Mouse (Mus musculus) hindbrain, embryonic 13.5 days (tissue): ENCODE measurements around the gene Prm3. TPM values are rescaled to one million over a fixed set of nuclear protein-coding genes. Genes with fewer than 3 reads are reported as not detected.
"Not testable (repeated sequence)": the region's sequence is repeated elsewhere in the genome, so short reads cannot be mapped to it uniquely, and the experiment has no call there.

ENCODE experiments used
- ATAC-seq: fragments of 200-750 bp; cut with Nextera tagmentation; 2 replicates; pipeline ENCODE4 v1.8.0; 2017; ENCODE audit warnings: moderate TSS enrichment; ENCODE audit not compliant: low FRiP score
- H3K27ac ChIP-seq: fragments of 300-500 bp; sonication (generic); 2 replicates; pipeline ENCODE4 v1.5.1; 2015; ENCODE audit warnings: inconsistent platforms, mild to moderate bottlenecking, moderate library complexity
- H3K27me3 ChIP-seq: fragments of 300-500 bp; sonication (generic); 2 replicates; pipeline ENCODE4 v1.6.1; 2015; ENCODE audit warnings: mild to moderate bottlenecking, inconsistent platforms
- H3K36me3 ChIP-seq: fragments of 300-500 bp; sonication (generic); 2 replicates; pipeline ENCODE4 v1.6.1; 2015; ENCODE audit warnings: mild to moderate bottlenecking, inconsistent platforms
- H3K4me1 ChIP-seq: fragments of 300-500 bp; sonication (generic); replicated peaks from 2 replicates; pipeline ENCODE4 v1.6.1; 2015; ENCODE audit warnings: inconsistent platforms
- H3K4me2 ChIP-seq: fragments of 300-500 bp; sonication (generic); 2 replicates; pipeline ENCODE4 v1.6.1; 2015; ENCODE audit warnings: inconsistent platforms, mild to moderate bottlenecking, moderate library complexity
- H3K4me3 ChIP-seq: fragments of 300-500 bp; sonication (generic); 2 replicates; pipeline ENCODE4 v1.5.1; 2015; ENCODE audit warnings: mild to moderate bottlenecking, inconsistent platforms
- H3K9ac ChIP-seq: fragments of 300-500 bp; sonication (generic); 2 replicates; pipeline ENCODE4 v1.6.1; 2015; ENCODE audit warnings: mild to moderate bottlenecking, inconsistent platforms
- H3K9me3 ChIP-seq: fragments of 300-500 bp; sonication (generic); 2 replicates; pipeline ENCODE4 v1.6.1; 2016; ENCODE audit warnings: inconsistent platforms
- WGBS: fragments of 180-500 bp; shearing (Covaris S2); methylation state at CpG from one replicate; pipeline ENCODE4 v1.1.7; 2015; 5-methylcytosine and 5-hydroxymethylcytosine counted together
- polyA plus RNA-seq: library from polyadenylated mRNA; unstranded; fragments of >200 nt; fragmentation: Nextera tagmentation; extraction: Ambion mirVana; gene quantifications from 2 replicates; pipeline ENCODE4 v1.2.1, GENCODE M21; 2015

Prm3 gene
- polyA plus RNA-seq, 1 experiment from 2014 or later: not detected

GRCm38 (mm10) chr16:10824536-10824935 is 33.8 kb upstream of the Prm3 start:
- Histone ChIP-seq H3K4me3 (no peak overlapping the region), H3K4me1 (no peaks in the 10 kb centered on the region), H3K9me3 (no peaks in the 10 kb centered on the region), H3K9ac (no peak overlapping the region), H3K27me3 (no peaks in the 10 kb centered on the region), H3K27ac (no peak overlapping the region), H3K4me2 (no peak overlapping the region), H3K36me3 (no peaks in the 10 kb centered on the region)
- no peak for ATAC-seq
- WGBS: 86% methylated on average over 1 of the region's 1 CpGs

- no peak overlapping the region for H3K27ac ChIP-seq
- H3K27me3 ChIP-seq: no peaks in the 10 kb centered on the region
- no peak overlapping the region for H3K9ac ChIP-seq
- 69% methylated on average over 4 of the region's 4 CpGs for WGBS
- H3K4me3 ChIP-seq: no peak overlapping the region
- no peaks in the 10 kb centered on the region for H3K4me1 ChIP-seq
- H3K36me3 ChIP-seq: no peaks in the 10 kb centered on the region
- H3K4me2 ChIP-seq: no peak overlapping the region
- ATAC-seq: no peak
- H3K9me3 ChIP-seq: no peaks in the 10 kb centered on the region
Measured at GRCm38 (mm10) chr16:10821387-10821786, 30.7 kb upstream of the Prm3 start.

DNA sequence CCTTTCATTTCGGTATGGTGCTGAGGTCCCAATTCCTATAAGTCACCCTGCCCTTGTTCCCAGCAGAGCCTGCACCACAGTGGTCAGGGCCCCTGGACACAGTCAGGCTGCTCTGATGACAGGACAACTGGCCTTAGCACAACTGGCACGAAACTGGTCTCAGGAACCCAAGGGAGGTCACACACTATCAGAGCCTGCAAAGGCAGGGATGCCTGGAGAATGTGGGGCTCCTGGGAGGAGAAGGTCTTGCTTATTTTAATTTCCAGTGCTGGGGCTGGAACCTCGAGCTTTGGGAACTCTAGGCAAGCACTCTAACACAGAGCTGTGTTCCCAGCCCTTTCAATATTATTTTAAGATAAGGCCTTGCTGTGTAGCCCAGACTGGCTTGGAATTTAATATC is 29.3 kb upstream of the Prm3 start:
- H3K27ac ChIP-seq: no peak overlapping the region
- H3K4me3 ChIP-seq: no peak overlapping the region
- no peaks in the 10 kb centered on the region for H3K9me3 ChIP-seq
- 71% methylated on average over 3 of the region's 3 CpGs for WGBS
- no peaks in the 10 kb centered on the region for H3K36me3 ChIP-seq
- H3K9ac ChIP-seq: no peak overlapping the region
- H3K4me2 ChIP-seq: no peak overlapping the region
- ATAC-seq: no peak
- H3K27me3 ChIP-seq: no peaks in the 10 kb centered on the region
- no peaks in the 10 kb centered on the region for H3K4me1 ChIP-seq

- WGBS: 70% methylated on average over 4 of the region's 4 CpGs
- Histone ChIP-seq H3K36me3 (no peaks in the 10 kb centered on the region), H3K4me3 (no peak overlapping the region), H3K27ac (no peak overlapping the region), H3K9ac (no peak overlapping the region), H3K9me3 (no peaks in the 10 kb centered on the region), H3K27me3 (no peaks in the 10 kb centered on the region), H3K4me2 (no peak overlapping the region), H3K4me1 (no peaks in the 10 kb centered on the region)
- no peak for ATAC-seq
Measured at GRCm38 (mm10) chr16:10818579-10819135, 27.9 kb upstream of the Prm3 start.

DNA sequence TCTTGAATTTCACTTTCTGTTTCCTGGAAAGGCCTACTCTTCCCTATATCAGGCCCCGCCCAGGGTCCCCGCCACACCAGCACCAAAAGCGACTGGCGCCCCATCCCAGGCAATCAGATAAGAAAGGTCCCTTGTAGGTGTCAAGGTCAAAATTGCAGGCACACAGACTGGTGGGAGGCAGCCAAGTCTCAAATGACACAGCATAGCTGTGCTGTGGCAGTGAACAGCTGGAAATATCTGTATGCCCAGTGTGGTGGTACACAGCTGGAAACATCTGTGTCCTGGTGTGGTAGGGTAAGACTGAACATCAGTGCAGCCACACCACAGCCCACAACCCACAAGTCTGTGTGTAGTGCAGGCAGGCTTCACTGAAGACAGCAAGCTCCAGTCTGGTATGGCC is 24.1 kb upstream of the Prm3 start:
- Histone ChIP-seq H3K36me3 (no peaks in the 10 kb centered on the region), H3K4me1 (no peaks in the 10 kb centered on the region), H3K9ac (no peak overlapping the region), H3K27me3 (0 out of 2 replicates have a peak, but pooled peaks cover 4% of the 10 kb centered on the region), H3K9me3 (no peaks in the 10 kb centered on the region), H3K4me3 (no peak overlapping the region), H3K4me2 (no peak overlapping the region), H3K27ac (no peak overlapping the region)
- no peak for ATAC-seq
- 90% methylated on average over 4 of the region's 4 CpGs for WGBS

- no peak for ATAC-seq
- H3K4me1 ChIP-seq: no peaks in the 10 kb centered on the region
- H3K36me3 ChIP-seq: no peaks in the 10 kb centered on the region
- no peak overlapping the region for H3K27ac ChIP-seq
- 79% methylated on average over 4 of the region's 4 CpGs for WGBS
- no peak overlapping the region for H3K4me3 ChIP-seq
- H3K9ac ChIP-seq: no peak overlapping the region
- no peaks in the 10 kb centered on the region for H3K9me3 ChIP-seq
- 0 out of 2 replicates have a peak, but pooled peaks cover 4% of the 10 kb centered on the region for H3K27me3 ChIP-seq
- H3K4me2 ChIP-seq: no peak overlapping the region
Measured at GRCm38 (mm10) chr16:10813726-10814125, 23.0 kb upstream of the Prm3 start.

- H3K27me3 ChIP-seq: 0 out of 2 replicates have a peak, but pooled peaks cover 4% of the 10 kb centered on the region
- no peak for ATAC-seq
- WGBS: 95% methylated on average over 2 of the region's 2 CpGs
- no peaks in the 10 kb centered on the region for H3K36me3 ChIP-seq
- no peak within 1 kb of the TSS for H3K4me2 ChIP-seq
- no peak within 1 kb of the TSS for H3K9ac ChIP-seq
- no peak within 1 kb of the TSS for H3K4me3 ChIP-seq
- H3K27ac ChIP-seq: no peak within 1 kb of the TSS
- H3K4me1 ChIP-seq: no peaks in the 10 kb centered on the region
- H3K9me3 ChIP-seq: no peaks in the 10 kb centered on the region
Measured at GRCm38 (mm10) chr16:10812865-10813371, 22.2 kb upstream of the Prm3 start, which contains the start of gene Gm11172. Gene Gm11172 (plus strand): TSS chr16:10812915.

DNA sequence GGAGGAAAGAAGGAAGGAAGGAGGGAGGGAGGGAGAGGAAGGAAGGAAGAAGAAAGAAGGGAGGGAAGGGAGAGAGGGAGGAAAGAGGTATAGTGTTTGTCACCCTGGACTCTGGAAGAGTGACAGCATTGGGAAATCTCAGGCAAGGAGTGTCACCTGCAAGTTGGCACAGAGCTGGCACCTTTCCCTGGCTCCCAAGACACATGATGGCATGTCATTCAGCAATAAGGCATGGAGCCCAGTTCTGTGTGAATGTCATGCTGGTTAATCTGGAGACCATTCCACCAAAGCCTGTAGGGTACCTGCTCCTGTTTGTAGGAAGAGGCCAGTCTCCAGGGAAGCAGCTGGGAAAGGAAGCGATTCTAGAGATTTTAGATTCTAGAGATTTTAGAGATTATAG is 19.7 kb upstream of the Prm3 start:
- no peak overlapping the region for H3K4me2 ChIP-seq
- H3K4me3 ChIP-seq: no peak overlapping the region
- H3K27me3 ChIP-seq: 0 out of 2 replicates have a peak, but pooled peaks cover 4% of the 10 kb centered on the region
- no peaks in the 10 kb centered on the region; the same call in 1 of the 2 replicates for H3K4me1 ChIP-seq
- ATAC-seq: no peak
- H3K9ac ChIP-seq: no peak overlapping the region
- H3K36me3 ChIP-seq: no peaks in the 10 kb centered on the region
- H3K9me3 ChIP-seq: no peaks in the 10 kb centered on the region
- no peak overlapping the region for H3K27ac ChIP-seq
- WGBS: 97% methylated on average over 1 of the region's 1 CpGs

DNA sequence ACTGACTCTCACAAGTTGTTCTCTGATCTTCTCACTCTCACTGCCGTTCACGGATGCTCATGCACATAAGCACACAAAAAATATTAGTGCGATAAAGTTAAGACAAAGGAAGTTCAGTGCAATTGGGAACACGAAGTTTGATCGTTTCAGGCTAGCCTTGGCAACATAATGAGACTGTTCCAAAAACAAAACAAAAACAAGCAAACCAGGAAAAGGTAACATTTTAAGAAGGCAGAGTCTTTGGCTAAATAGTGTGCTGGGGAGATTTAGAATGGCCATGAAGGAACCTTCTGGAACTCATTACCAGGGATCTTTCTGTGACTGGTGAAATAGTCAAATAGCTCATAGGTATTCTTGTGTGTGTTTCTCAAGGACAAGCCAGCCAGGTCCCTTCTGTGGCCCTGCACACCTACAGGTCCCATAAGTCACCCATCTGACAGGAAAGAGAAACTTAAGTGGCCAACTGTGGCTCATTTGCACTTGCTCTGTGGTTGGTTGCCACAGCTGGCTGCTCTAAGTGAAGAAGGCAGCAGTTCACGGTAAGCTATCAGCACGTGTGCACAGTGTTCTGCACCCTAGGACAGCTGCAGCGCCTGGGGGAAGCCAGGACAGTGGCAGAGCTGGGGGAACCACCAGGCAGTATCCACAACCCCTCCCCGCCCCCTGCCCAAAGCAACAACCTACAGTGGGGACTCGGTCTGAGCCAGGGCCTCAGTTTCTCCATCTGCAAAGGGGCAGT is 15.2 kb upstream of the Prm3 start, which contains the start of gene Prm1:
TSS of gene Prm1 (minus strand) at position 51 of the 739 bp plus-strand sequence.
- H3K27me3 ChIP-seq: 0 out of 2 replicates have a peak, but pooled peaks cover 3% of the 10 kb centered on the region
- H3K4me1 ChIP-seq: no peaks in the 10 kb centered on the region; the same call in 1 of the 2 replicates
- H3K4me3 ChIP-seq: no peak within 1 kb of the TSS
- H3K9ac ChIP-seq: no peak within 1 kb of the TSS
- 82% methylated on average over 10 of the region's 10 CpGs for WGBS
- no peaks in the 10 kb centered on the region for H3K36me3 ChIP-seq
- H3K4me2 ChIP-seq: no peak within 1 kb of the TSS
- no peaks in the 10 kb centered on the region for H3K9me3 ChIP-seq
- H3K27ac ChIP-seq: no peak within 1 kb of the TSS
- no peak for ATAC-seq

DNA sequence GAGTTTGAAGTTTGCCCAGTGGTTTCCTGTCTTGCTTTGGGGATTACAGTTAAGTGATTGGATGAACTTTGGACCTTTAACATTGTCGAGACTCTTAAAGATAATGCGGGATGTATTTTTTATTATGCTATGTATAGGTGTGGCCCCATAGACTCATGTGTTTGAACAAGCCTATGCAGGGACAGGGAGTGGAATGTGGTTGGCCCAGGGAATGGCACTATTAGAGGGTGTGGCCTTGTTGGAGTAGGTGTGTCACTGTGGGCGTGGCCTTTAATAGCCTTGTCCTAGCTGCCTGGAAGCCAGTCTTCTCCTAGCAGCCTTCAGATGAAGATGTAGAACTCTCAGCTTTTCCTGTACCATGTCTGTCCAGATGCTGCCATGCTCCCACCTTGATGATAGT is 11.7 kb upstream of the Prm3 start:
- not testable (repeated sequence) for H3K36me3 ChIP-seq, ATAC-seq
- 90% methylated on average over 3 of the region's 3 CpGs for WGBS

GRCm38 (mm10) chr16:10796034-10796433 is 5.3 kb upstream of the Prm3 start, which contains the start of gene Prm2:
Gene Prm2 (minus strand): TSS chr16:10796134.
- no peaks in the 10 kb centered on the region for H3K9me3 ChIP-seq
- no peak within 1 kb of the TSS for H3K27ac ChIP-seq
- peaks cover 17% of the 10 kb centered on the region for H3K27me3 ChIP-seq
- no peak for ATAC-seq
- no peak within 1 kb of the TSS for H3K9ac ChIP-seq
- H3K4me1 ChIP-seq: no peaks in the 10 kb centered on the region
- no peaks in the 10 kb centered on the region for H3K36me3 ChIP-seq
- H3K4me3 ChIP-seq: no peak within 1 kb of the TSS
- WGBS: 82% methylated on average over 6 of the region's 6 CpGs
- no peak within 1 kb of the TSS for H3K4me2 ChIP-seq

More for the DNA sequence above, 11.7 kb upstream of the Prm3 start:
- not testable (repeated sequence) for H3K4me2 ChIP-seq, H3K27ac ChIP-seq, H3K9me3 ChIP-seq, H3K4me1 ChIP-seq, H3K9ac ChIP-seq, H3K27me3 ChIP-seq, H3K4me3 ChIP-seq

DNA sequence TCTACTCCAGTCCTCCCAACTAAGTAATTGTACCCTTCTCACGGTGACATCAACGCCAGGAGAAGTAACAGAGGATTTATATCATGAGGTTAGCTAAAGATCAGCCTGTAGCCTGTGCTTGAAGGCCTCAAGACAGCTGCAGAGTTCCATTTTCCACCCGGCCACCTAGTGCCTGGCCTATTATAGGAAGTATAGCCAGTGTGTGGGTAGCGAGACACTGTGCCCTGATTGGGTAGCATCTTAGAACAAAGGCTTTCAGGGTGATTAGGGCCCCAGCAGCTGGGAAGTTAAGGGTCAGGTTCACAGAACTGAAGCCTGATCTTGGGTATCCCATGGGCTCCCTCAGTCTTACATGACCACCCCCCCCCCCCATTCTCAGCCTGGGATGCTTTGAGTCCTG is 1.8 kb downstream of the Prm3 start:
- no peak for ATAC-seq
- peaks cover 9% of the 10 kb centered on the region for H3K27me3 ChIP-seq
- no peaks in the 10 kb centered on the region for H3K9me3 ChIP-seq
- peaks cover 22% of the 10 kb centered on the region for H3K4me1 ChIP-seq
- no peaks in the 10 kb centered on the region for H3K36me3 ChIP-seq
- H3K4me3 ChIP-seq: no peak overlapping the region
- WGBS: 64% methylated on average over 4 of the region's 4 CpGs
- no peak overlapping the region for H3K27ac ChIP-seq
- no peak overlapping the region for H3K4me2 ChIP-seq
- no peak overlapping the region for H3K9ac ChIP-seq
